Mouse (Mus musculus): ENCODE results near the gene 2310009B15Rik. TPM values are rescaled to one million over a fixed set of nuclear protein-coding genes. Genes with fewer than 3 reads are reported as not detected.
"Not testable (repeated sequence)": the region's sequence is repeated elsewhere in the genome, so short reads cannot be mapped to it uniquely, and the experiment has no call there.

The 2310009B15Rik gene
- 65.1 and 66.6 TPM in 2 replicates for polyA plus RNA-seq (2016; fragmentation: Nextera tagmentation; extraction: Ambion mirVana)

DNA sequence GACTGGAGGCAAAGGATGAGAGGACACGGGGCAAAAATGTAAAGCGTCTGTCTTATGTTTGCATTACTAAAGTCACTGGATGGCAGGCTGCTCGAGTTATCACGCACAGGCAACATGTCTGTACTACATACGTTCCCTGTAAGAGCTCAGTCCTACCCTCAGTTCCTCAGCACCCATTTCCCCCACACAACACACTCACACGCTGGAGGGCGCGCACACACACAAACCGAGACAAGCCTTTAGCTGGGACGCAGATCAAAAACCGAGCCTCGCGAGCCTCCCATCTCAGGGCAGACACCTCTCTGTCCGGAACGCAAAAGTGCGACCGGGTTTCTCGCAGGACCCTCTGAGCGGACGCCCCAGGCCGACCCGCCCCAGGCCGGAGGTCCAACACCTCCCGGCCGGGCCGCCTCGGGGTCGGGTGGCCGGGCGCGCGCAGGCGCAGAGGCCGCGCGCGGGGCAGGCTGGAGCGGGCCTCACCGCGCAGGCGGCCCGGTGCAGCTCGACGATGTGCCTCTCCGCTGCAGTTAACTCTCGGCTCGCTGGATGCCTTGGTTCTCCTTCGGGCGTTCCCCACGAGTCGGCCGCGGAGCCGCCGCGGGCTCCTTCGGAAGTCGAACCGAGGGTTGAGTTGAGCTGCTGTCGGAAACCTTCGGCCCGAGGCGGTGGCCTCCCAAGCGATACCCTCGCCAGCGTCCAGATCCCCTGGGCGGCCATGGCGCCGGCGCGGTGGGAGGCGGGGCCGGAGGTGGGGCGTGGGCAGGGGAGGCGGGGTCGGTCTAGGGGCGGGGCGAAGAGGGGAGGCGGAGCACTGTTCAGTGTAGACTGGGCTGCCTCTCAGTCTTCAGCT lies at the start of gene 2310009B15Rik:
Gene 2310009B15Rik, minus strand, starts transcription at position 752 of the 850 bp plus-strand sequence.
- peak within 1 kb of the TSS; percentile 44 for H3K4me3 ChIP-seq
- ATAC-seq (ENCODE audit: low FRiP score, low read depth): peak; percentile 99
- not testable (repeated sequence) for H3K9me3 ChIP-seq, H3K4me1 ChIP-seq, H3K27me3 ChIP-seq, H3K36me3 ChIP-seq
- WGBS: under 1% methylated on average over 35 of the region's 79 CpGs
- peak within 1 kb of the TSS; percentile 31 for H3K4me2 ChIP-seq (replicated peaks)
- H3K9ac ChIP-seq (replicated peaks): peak within 1 kb of the TSS; percentile 49
- H3K27ac ChIP-seq (replicated peaks): peak within 1 kb of the TSS; percentile 82

DNA sequence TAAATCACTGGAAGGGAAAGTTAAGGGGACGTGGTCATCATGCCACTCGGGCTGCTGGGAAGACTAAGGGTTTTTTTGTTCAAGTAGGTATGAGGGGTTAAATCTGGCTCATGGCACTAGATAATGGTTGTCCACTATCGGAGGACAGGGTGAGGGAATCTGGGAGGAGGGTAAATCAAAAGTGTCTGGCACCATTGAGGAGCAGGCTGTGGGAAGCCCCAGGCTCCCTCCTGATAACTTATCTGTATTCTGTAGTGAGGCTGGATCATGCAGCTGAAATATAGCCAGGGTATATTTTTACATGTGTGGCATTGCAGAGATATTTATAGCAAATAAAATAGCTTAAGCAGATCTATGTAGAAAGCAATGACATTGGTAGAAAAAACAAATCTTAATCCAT lies 49.6 kb upstream of the 2310009B15Rik start:
- H3K36me3 ChIP-seq: no peaks in the 10 kb centered on the region
- ATAC-seq (ENCODE audit: low FRiP score, low read depth): no peak
- H3K4me2 ChIP-seq (replicated peaks): no peak overlapping the region
- no peak overlapping the region for H3K27ac ChIP-seq (replicated peaks)
- no peak overlapping the region for H3K4me3 ChIP-seq
- no peaks in the 10 kb centered on the region for H3K9me3 ChIP-seq
- WGBS: 88% methylated on average over 3 of the region's 3 CpGs
- H3K9ac ChIP-seq (replicated peaks): no peak overlapping the region
- H3K4me1 ChIP-seq: no peaks in the 10 kb centered on the region
- H3K27me3 ChIP-seq: no peaks in the 10 kb centered on the region

DNA sequence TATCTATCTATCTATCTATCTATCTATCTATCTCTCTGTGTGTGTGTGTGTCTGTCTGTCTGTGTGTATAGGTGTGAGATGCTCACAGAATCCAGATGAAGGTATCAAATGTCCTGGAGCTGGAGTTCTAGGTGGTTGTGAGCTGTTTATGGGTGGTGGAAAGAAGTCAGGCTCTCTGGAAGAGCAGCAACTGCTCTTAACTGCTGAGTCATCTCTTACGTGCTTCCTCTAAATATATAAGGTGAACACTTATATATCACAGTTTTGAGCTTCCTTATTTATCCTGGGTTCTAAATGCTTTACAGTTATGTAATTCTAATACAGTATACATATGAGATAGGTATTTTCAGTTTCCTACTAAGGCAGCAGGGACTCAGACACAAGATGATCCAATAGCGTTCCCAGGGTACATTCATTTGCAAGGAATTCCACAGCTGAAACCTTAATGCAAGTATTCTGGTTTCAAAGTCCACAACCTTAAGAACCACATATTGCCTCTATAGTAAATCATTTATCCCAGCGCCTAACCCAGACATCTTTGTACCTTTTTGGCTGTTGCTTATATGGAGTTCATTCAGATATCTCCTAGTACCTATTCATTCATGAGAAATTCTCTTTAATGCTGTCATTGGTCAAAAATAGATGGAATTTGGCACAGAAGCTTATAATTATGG lies 48.6 kb upstream of the 2310009B15Rik start:
- no peak for ATAC-seq (ENCODE audit: low FRiP score, low read depth)
- no peak overlapping the region for H3K4me3 ChIP-seq
- no peak overlapping the region for H3K27ac ChIP-seq (replicated peaks)

DNA sequence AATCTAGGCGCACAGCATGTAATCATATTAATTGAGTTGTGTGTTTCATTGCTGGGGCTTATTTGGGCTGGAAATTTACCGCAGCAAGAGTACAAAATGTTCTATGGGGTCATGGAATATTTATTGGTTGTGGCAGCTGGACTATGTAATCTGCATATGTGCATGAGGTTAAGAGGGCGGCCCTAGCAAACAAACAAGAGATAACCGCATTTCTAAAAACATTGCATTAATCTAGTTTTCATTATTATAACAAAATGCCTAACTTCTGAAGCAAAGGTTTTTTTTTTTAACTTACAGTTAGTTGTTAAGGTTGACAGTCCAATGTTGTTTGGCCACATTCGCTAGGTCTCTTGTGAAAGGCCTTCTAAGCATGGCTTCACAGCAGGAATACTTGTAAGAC lies 47.2 kb upstream of the 2310009B15Rik start:
- no peaks in the 10 kb centered on the region for H3K36me3 ChIP-seq
- H3K4me3 ChIP-seq: no peak overlapping the region
- H3K9me3 ChIP-seq: no peaks in the 10 kb centered on the region
- no peak overlapping the region for H3K27ac ChIP-seq (replicated peaks)
- H3K27me3 ChIP-seq: no peaks in the 10 kb centered on the region
- no peak overlapping the region for H3K9ac ChIP-seq (replicated peaks)
- H3K4me2 ChIP-seq (replicated peaks): no peak overlapping the region
- ATAC-seq (ENCODE audit: low FRiP score, low read depth): no peak
- H3K4me1 ChIP-seq: no peaks in the 10 kb centered on the region
- 96% methylated on average over 5 of the region's 5 CpGs for WGBS

More for the DNA sequence above, 48.6 kb upstream of the 2310009B15Rik start:
- 91% methylated on average over 3 of the region's 3 CpGs for WGBS
- no peaks in the 10 kb centered on the region for H3K36me3 ChIP-seq
- no peak overlapping the region for H3K9ac ChIP-seq (replicated peaks)
- H3K27me3 ChIP-seq: no peaks in the 10 kb centered on the region
- H3K4me1 ChIP-seq: no peaks in the 10 kb centered on the region
- H3K4me2 ChIP-seq (replicated peaks): no peak overlapping the region
- H3K9me3 ChIP-seq: no peaks in the 10 kb centered on the region

DNA sequence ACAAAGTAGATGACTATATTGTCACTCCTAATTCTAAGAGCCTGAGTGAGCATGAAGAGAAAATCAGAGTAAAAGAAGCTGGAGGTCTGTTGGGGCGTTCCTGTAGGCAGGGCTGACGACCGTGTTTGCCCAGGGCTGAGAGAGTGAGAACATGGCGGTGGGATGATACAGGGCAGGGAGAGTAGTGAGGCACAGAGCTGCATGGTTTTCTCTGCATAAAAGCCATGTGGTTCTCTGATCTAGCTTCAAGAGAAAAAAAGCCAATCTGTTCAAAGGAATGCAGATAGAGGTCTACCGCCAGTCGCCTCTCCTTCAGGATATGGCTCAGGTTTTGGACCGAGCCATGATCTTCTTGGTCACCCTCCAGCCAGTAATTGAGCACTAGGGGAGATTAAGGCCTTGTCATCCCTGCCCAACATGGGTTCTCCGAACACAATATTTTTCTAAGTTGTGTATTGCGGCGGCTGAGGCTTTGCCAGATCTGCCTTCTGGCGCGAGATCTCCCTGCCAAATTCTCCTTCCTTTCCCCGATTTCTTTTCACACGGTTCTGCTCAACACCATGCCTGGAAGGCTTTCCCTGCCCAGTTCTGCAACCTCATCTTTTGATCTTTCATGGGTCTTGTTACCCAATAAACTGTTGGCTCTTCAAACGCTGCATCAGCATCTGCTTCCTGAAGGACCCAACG lies 44.9 kb upstream of the 2310009B15Rik start:
- Histone ChIP-seq H3K4me2 (replicated peaks) (no peak overlapping the region), H3K27ac (replicated peaks) (peak overlapping the region; percentile 43), H3K4me1 (no peaks in the 10 kb centered on the region), H3K36me3 (no peaks in the 10 kb centered on the region), H3K4me3 (no peak overlapping the region), H3K9ac (replicated peaks) (no peak overlapping the region), H3K27me3 (no peaks in the 10 kb centered on the region), H3K9me3 (no peaks in the 10 kb centered on the region)
- 89% methylated on average over 16 of the region's 16 CpGs for WGBS
- no peak for ATAC-seq (ENCODE audit: low FRiP score, low read depth)

DNA sequence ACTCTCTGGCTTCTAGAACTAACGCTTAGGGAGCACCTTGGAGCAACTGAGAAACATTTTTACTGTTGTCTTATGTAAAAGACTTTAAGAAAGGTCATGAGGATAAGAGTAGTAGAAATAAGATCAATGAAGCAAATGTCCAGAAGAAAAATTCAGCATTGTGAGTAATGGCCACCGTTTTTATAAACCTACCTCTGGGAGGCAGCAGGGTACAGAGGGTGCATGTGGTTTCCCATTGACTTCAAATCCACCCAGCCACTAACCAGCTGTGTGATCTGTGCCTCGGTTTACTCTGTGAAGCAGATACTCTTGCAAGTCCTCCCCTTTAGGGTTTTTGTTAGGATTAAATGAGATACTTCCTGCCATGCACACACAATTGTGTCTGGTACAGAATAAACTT lies 39.4 kb upstream of the 2310009B15Rik start:
- no peak overlapping the region for H3K4me2 ChIP-seq (replicated peaks)
- WGBS: 80% methylated on average over 3 of the region's 3 CpGs
- no peaks in the 10 kb centered on the region for H3K9me3 ChIP-seq
- no peak overlapping the region for H3K4me3 ChIP-seq
- no peaks in the 10 kb centered on the region for H3K27me3 ChIP-seq
- ATAC-seq (ENCODE audit: low FRiP score, low read depth): no peak
- H3K9ac ChIP-seq (replicated peaks): no peak overlapping the region
- no peaks in the 10 kb centered on the region for H3K36me3 ChIP-seq
- no peak overlapping the region for H3K27ac ChIP-seq (replicated peaks)
- H3K4me1 ChIP-seq: no peaks in the 10 kb centered on the region

DNA sequence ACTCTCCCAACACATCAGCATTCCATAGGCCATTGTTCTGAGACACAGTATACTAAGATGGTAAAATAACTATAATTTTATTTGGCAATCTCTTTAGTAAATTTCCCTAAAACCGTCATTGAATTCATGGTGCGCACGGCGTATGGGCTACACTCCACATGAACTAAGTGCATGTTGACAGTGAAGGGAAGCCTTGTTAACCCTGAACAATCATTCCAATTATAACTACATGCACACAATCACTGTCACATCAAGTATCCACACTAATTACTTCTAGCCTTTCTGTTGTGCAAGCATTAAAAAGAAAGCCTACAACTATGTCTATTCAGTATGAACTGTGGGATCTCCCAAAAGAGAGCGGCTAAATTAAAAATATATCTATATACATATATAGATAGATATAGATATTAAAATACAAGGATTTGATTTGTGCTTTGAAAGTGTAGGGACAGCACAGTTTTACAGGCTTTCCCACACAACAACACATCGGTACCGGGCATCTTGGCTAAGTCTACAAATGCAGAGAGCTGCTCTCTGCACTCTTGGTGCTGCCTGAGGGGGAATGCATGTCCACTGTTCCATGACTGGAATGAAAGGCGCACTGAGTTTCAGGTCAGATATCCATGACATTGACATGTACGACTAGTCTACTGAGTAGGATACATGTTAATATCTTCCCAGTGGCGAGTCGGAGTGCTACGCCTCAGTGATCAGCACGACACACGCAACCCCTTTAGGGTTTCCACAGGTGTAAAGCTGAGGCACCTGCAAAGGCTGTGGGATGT lies 21.0 kb upstream of the 2310009B15Rik start:
- no peaks in the 10 kb centered on the region for H3K9me3 ChIP-seq
- H3K4me3 ChIP-seq: no peak overlapping the region
- no peak for ATAC-seq (ENCODE audit: low FRiP score, low read depth)
- H3K4me1 ChIP-seq: no peaks in the 10 kb centered on the region
- H3K9ac ChIP-seq (replicated peaks): no peak overlapping the region
- H3K27me3 ChIP-seq: no peaks in the 10 kb centered on the region
- no peaks in the 10 kb centered on the region for H3K36me3 ChIP-seq
- H3K4me2 ChIP-seq (replicated peaks): no peak overlapping the region
- whole genome bisulfite sequencing: 94% methylated on average over 14 of the region's 14 CpGs
- H3K27ac ChIP-seq (replicated peaks): no peak overlapping the region

DNA sequence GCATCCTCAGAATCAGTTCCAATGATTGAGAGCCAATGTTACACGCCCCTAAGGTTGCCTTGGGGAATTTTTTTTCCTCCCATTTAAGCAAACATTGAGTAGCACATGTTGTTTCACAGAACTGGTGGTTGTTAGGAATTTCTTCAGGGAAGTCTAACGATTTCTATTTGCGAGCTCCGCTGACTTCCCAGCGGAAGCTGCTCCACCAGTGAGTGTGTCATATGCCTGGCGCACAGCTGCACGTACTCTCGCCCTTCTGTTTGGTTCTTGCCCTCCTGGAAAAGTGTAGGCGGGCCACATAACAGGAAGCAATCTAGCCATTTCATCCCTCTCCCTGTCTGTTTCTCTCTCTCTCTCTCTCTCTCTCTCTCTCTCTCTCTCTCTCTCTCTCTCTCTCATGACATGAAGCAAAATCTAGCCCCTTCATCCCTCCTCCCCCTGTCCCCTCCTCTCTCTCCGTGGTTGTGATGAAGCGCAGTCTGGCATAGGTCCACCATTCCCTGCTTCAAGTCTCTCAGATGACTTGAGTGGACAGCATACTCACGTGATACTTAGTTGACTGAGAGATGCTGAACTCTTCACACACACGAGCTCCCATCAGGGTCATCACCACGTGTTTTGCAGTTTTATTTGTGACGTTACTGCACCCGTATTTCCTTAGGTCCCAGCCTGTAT lies 19.9 kb upstream of the 2310009B15Rik start:
- 79% methylated on average over 16 of the region's 16 CpGs for WGBS
- no peak overlapping the region for H3K4me3 ChIP-seq
- no peaks in the 10 kb centered on the region for H3K36me3 ChIP-seq
- no peak overlapping the region for H3K9ac ChIP-seq (replicated peaks)
- no peak overlapping the region for H3K4me2 ChIP-seq (replicated peaks)
- H3K4me1 ChIP-seq: no peaks in the 10 kb centered on the region
- no peak for ATAC-seq (ENCODE audit: low FRiP score, low read depth)
- H3K9me3 ChIP-seq: no peaks in the 10 kb centered on the region
- H3K27ac ChIP-seq (replicated peaks): no peak overlapping the region
- no peaks in the 10 kb centered on the region for H3K27me3 ChIP-seq

DNA sequence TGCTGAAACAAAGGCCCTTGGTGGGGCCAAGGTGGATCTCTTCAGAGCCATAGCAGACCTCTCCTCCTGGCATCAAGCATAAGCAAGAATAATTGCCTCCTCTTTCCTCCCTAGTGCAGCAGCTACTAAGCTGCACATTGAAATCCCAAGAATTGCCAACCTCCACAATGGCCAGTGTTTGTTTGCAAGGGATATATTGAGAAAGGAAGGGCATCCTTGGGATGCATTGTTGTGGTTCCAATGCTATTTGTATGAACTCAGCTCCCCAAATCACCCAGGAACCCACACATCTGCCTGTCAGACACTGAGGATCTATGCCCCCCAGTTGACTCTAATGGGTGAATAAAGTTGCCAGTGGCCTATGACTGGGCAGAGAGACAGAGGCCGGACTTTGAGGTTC lies 5.8 kb downstream of the 2310009B15Rik start:
- H3K9me3 ChIP-seq: no peaks in the 10 kb centered on the region
- no peak overlapping the region for H3K4me3 ChIP-seq
- no peak for ATAC-seq (ENCODE audit: low FRiP score, low read depth)
- H3K27me3 ChIP-seq: peaks cover 57% of the 10 kb centered on the region
- 88% methylated on average over 1 of the region's 1 CpGs for WGBS
- peaks cover 32% of the 10 kb centered on the region for H3K4me1 ChIP-seq
- H3K4me2 ChIP-seq (replicated peaks): no peak overlapping the region
- no peak overlapping the region for H3K27ac ChIP-seq (replicated peaks)
- no peak overlapping the region for H3K9ac ChIP-seq (replicated peaks)
- peaks cover 6% of the 10 kb centered on the region for H3K36me3 ChIP-seq

DNA sequence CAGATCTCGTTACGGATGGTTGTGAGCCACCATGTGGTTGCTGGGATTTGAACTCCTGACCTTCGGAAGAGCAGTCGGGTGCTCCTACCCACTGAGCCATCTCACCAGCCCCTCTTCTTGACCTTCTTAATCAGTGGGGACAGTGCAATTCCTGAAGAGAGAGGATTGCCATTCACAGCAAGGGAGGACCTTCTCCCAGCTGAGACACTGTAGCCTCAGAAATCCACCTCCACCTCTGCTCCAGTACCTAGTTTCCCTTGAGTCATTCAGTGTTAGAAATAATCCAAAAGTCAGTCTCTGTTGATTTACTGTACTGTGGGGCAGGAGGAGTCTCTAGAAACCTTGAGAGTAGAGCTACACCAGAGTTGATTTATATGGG lies 6.5 kb downstream of the 2310009B15Rik start:
- 19% methylated on average over 2 of the region's 4 CpGs for WGBS
- Histone ChIP-seq H3K4me1 (peaks cover 29% of the 10 kb centered on the region), H3K9ac (replicated peaks) (no peak overlapping the region), H3K4me2 (replicated peaks) (no peak overlapping the region), H3K36me3 (peaks cover 6% of the 10 kb centered on the region), H3K27ac (replicated peaks) (no peak overlapping the region), H3K4me3 (no peak overlapping the region), H3K27me3 (peaks cover 64% of the 10 kb centered on the region), H3K9me3 (no peaks in the 10 kb centered on the region)
- no peak for ATAC-seq (ENCODE audit: low FRiP score, low read depth)

DNA sequence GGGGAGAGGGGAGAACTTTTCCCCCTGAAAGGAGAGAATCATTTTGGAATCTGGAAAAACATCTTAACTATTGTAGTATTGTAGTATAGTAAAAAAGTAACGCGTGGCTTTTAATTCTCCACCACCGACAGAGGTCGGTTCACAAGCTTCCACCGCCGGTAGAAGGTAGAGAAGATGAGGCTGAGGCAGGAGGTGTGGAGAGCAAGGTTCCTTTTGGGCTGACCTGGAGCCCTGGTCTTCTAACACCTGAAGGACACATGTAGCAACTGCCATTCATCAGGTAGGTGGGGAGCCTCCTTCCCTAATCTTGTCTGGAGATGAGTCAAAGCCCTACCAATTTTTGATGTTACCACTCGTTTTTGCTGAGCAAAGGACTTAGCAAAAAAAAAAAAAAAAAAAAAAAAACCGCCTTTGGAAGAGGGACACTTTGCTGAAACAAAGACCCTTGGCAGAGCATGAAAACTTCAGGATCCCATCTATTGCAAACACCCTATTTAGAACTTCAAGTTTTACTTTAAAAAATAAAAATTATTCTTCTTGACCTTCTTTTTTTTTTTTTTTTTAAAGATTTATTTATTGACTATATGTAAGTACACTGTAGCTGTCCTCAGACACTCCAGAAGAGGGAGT lies 7.0 kb downstream of the 2310009B15Rik start:
- Histone ChIP-seq H3K4me2 (replicated peaks) (peak overlapping the region; percentile 65), H3K9ac (replicated peaks) (no peak overlapping the region), H3K9me3 (no peaks in the 10 kb centered on the region), H3K4me3 (no peak overlapping the region), H3K36me3 (peaks cover 6% of the 10 kb centered on the region), H3K27me3 (peaks cover 69% of the 10 kb centered on the region), H3K4me1 (peaks cover 25% of the 10 kb centered on the region), H3K27ac (replicated peaks) (no peak overlapping the region)
- no peak for ATAC-seq (ENCODE audit: low FRiP score, low read depth)
- 5% methylated on average over 8 of the region's 8 CpGs for WGBS
